Mouse (Mus musculus): ENCODE data around the gene Gcgr. TPM values are rescaled to one million over a fixed set of nuclear protein-coding genes. Genes with fewer than 3 reads are reported as not detected.

Gcgr gene
- polyA plus RNA-seq, 1 experiment from 2014 or later: 3.5 TPM

GRCm38 (mm10) chr11:120517147-120517546 is 13.4 kb upstream of the Gcgr start:
- H3K9ac ChIP-seq (ENCODE audit: low read length): no peak overlapping the region
- no peak overlapping the region for H3K4me2 ChIP-seq (replicated peaks; ENCODE audit: low read depth)
- no peak for TF ChIP-seq CTCF (IDR thresholded peaks at IDR 0.05; ENCODE audit: low read depth)
- TF ChIP-seq EP300 (optimal IDR thresholded peaks at IDR 0.05): no peak
- H3K4me1 ChIP-seq (replicated peaks; ENCODE audit: control insufficient read depth, insufficient read depth): no peaks in the 10 kb centered on the region
- WGBS: 83% methylated on average over 4 of the region's 4 CpGs
- H3K36me3 ChIP-seq (ENCODE audit: control insufficient read depth, insufficient read depth, low read length): no peaks in the 10 kb centered on the region
- H3K27me3 ChIP-seq (ENCODE audit: control insufficient read depth, insufficient read depth, low read length): no peaks in the 10 kb centered on the region
- H3K9me3 ChIP-seq (ENCODE audit: control insufficient read depth, low read length): no peaks in the 10 kb centered on the region
- ATAC-seq (ENCODE audit: low FRiP score, low TSS enrichment) (no peak), DNase-seq (ENCODE audit: low spot score) (no peak)
- no peak overlapping the region for H3K4me3 ChIP-seq (ENCODE audit: low read depth, low read length)
- no peak overlapping the region for H3K27ac ChIP-seq (replicated peaks)

GRCm38 (mm10) chr11:120518027-120518426 is 12.5 kb upstream of the Gcgr start:
- Histone ChIP-seq H3K9ac (ENCODE audit: low read length) (no peak overlapping the region), H3K27ac (replicated peaks) (peak overlapping the region; percentile 82), H3K36me3 (ENCODE audit: control insufficient read depth, insufficient read depth, low read length) (no peaks in the 10 kb centered on the region), H3K27me3 (ENCODE audit: control insufficient read depth, insufficient read depth, low read length) (no peaks in the 10 kb centered on the region), H3K4me1 (replicated peaks; ENCODE audit: control insufficient read depth, insufficient read depth) (no peaks in the 10 kb centered on the region), H3K4me3 (ENCODE audit: low read depth, low read length) (no peak overlapping the region), H3K9me3 (ENCODE audit: control insufficient read depth, low read length) (no peaks in the 10 kb centered on the region), H3K4me2 (replicated peaks; ENCODE audit: low read depth) (no peak overlapping the region)
- DNase-seq (ENCODE audit: low spot score) (peak; percentile 51), ATAC-seq (ENCODE audit: low FRiP score, low TSS enrichment) (peak; percentile 58)
- 39% methylated on average over 6 of the region's 6 CpGs for WGBS
- TF ChIP-seq CTCF (IDR thresholded peaks at IDR 0.05; ENCODE audit: low read depth) (no peak), EP300 (optimal IDR thresholded peaks at IDR 0.05) (no peak)

GRCm38 (mm10) chr11:120518558-120518957 is 11.9 kb upstream of the Gcgr start:
- Histone ChIP-seq H3K36me3 (ENCODE audit: control insufficient read depth, insufficient read depth, low read length) (no peaks in the 10 kb centered on the region), H3K27ac (replicated peaks) (peak overlapping the region; percentile 82), H3K27me3 (ENCODE audit: control insufficient read depth, insufficient read depth, low read length) (no peaks in the 10 kb centered on the region), H3K4me2 (replicated peaks; ENCODE audit: low read depth) (0 out of 2 replicates have a peak overlapping the region, but pooled peaks have one; percentile 4), H3K4me3 (ENCODE audit: low read depth, low read length) (no peak overlapping the region), H3K4me1 (replicated peaks; ENCODE audit: control insufficient read depth, insufficient read depth) (no peaks in the 10 kb centered on the region), H3K9me3 (ENCODE audit: control insufficient read depth, low read length) (no peaks in the 10 kb centered on the region), H3K9ac (ENCODE audit: low read length) (no peak overlapping the region)
- ATAC-seq (ENCODE audit: low FRiP score, low TSS enrichment) (peak; percentile 66), DNase-seq (ENCODE audit: low spot score) (peak; percentile 89)
- 29% methylated on average over 6 of the region's 6 CpGs for WGBS
- TF ChIP-seq CTCF (IDR thresholded peaks at IDR 0.05; ENCODE audit: low read depth) (no peak), EP300 (optimal IDR thresholded peaks at IDR 0.05) (no peak)

- 47% methylated on average over 9 of the region's 9 CpGs for WGBS
- Histone ChIP-seq H3K4me1 (replicated peaks; ENCODE audit: control insufficient read depth, insufficient read depth) (no peaks in the 10 kb centered on the region), H3K9me3 (ENCODE audit: control insufficient read depth, low read length) (no peaks in the 10 kb centered on the region), H3K27ac (replicated peaks) (peak overlapping the region; percentile 82), H3K27me3 (ENCODE audit: control insufficient read depth, insufficient read depth, low read length) (no peaks in the 10 kb centered on the region), H3K4me2 (replicated peaks; ENCODE audit: low read depth) (no peak overlapping the region), H3K4me3 (ENCODE audit: low read depth, low read length) (no peak overlapping the region), H3K9ac (ENCODE audit: low read length) (no peak overlapping the region), H3K36me3 (ENCODE audit: control insufficient read depth, insufficient read depth, low read length) (no peaks in the 10 kb centered on the region)
- TF ChIP-seq EP300 (optimal IDR thresholded peaks at IDR 0.05) (no peak), CTCF (IDR thresholded peaks at IDR 0.05; ENCODE audit: low read depth) (no peak)
- ATAC-seq (ENCODE audit: low FRiP score, low TSS enrichment) (peak; percentile 69), DNase-seq (ENCODE audit: low spot score) (peak; percentile 68)
Observed at GRCm38 (mm10) chr11:120519738-120520137, 10.8 kb upstream of the Gcgr start.

GRCm38 (mm10) chr11:120520498-120520897 is 10.0 kb upstream of the Gcgr start:
- TF ChIP-seq CTCF (IDR thresholded peaks at IDR 0.05; ENCODE audit: low read depth) (no peak), EP300 (optimal IDR thresholded peaks at IDR 0.05) (no peak)
- WGBS: 69% methylated on average over 9 of the region's 9 CpGs
- no peaks in the 10 kb centered on the region for H3K9me3 ChIP-seq (ENCODE audit: control insufficient read depth, low read length)
- no peak overlapping the region for H3K4me2 ChIP-seq (replicated peaks; ENCODE audit: low read depth)
- ATAC-seq (ENCODE audit: low FRiP score, low TSS enrichment) (0 out of 2 replicates have a peak, but pooled peaks have one; percentile 11), DNase-seq (ENCODE audit: low spot score) (no peak)
- no peaks in the 10 kb centered on the region for H3K36me3 ChIP-seq (ENCODE audit: control insufficient read depth, insufficient read depth, low read length)
- H3K9ac ChIP-seq (ENCODE audit: low read length): no peak overlapping the region
- H3K4me3 ChIP-seq (ENCODE audit: low read depth, low read length): no peak overlapping the region
- H3K27ac ChIP-seq (replicated peaks): peak overlapping the region; percentile 82
- no peaks in the 10 kb centered on the region for H3K27me3 ChIP-seq (ENCODE audit: control insufficient read depth, insufficient read depth, low read length)
- H3K4me1 ChIP-seq (replicated peaks; ENCODE audit: control insufficient read depth, insufficient read depth): no peaks in the 10 kb centered on the region

- DNase-seq (ENCODE audit: low spot score) (peak; percentile 57), ATAC-seq (ENCODE audit: low FRiP score, low TSS enrichment) (peak; percentile 59)
- Histone ChIP-seq H3K4me3 (ENCODE audit: low read depth, low read length) (no peak overlapping the region), H3K4me2 (replicated peaks; ENCODE audit: low read depth) (no peak overlapping the region), H3K9me3 (ENCODE audit: control insufficient read depth, low read length) (no peaks in the 10 kb centered on the region), H3K9ac (ENCODE audit: low read length) (peak overlapping the region; percentile 47), H3K36me3 (ENCODE audit: control insufficient read depth, insufficient read depth, low read length) (no peaks in the 10 kb centered on the region), H3K4me1 (replicated peaks; ENCODE audit: control insufficient read depth, insufficient read depth) (no peaks in the 10 kb centered on the region), H3K27ac (replicated peaks) (peak overlapping the region; percentile 82), H3K27me3 (ENCODE audit: control insufficient read depth, insufficient read depth, low read length) (no peaks in the 10 kb centered on the region)
- TF ChIP-seq CTCF (IDR thresholded peaks at IDR 0.05; ENCODE audit: low read depth): no peak
- TF ChIP-seq EP300 (optimal IDR thresholded peaks at IDR 0.05): no peak
- 53% methylated on average over 5 of the region's 5 CpGs for whole genome bisulfite sequencing
Observed at GRCm38 (mm10) chr11:120520967-120521540, 9.4 kb upstream of the Gcgr start.
